Mouse (Mus musculus) myocyte (in vitro differentiated cells): Measurements from ENCODE around the gene Ctps.

Experiments
- CEBPB ChIP-seq: IDR thresholded peaks from 2 replicates; pipeline ENCODE4 v1.6.1; 2011; ENCODE audit warnings: mild to moderate bottlenecking, moderate library complexity; ENCODE audit not compliant: poor library complexity, insufficient read depth, severe bottlenecking
- E2F4 ChIP-seq: IDR thresholded peaks from one replicate; pipeline ENCODE4 v1.6.1; 2011; ENCODE audit warnings: mild to moderate bottlenecking, control low read depth, moderate library complexity; ENCODE audit not compliant: insufficient read depth
- MAX ChIP-seq: IDR thresholded peaks from one replicate; pipeline ENCODE4 v1.6.1; 2011; ENCODE audit warnings: low read depth, mild to moderate bottlenecking, control low read depth
- MYOG ChIP-seq, 3 experiments: IDR thresholded peaks; one replicate each; pipeline ENCODE4 v1.6.1; 2011; ENCODE audit warnings: control low read depth in 2 of 3, low read depth in 2 of 3, mild to moderate bottlenecking in 2 of 3; ENCODE audit not compliant: insufficient read length in 2 of 3, control insufficient read depth in 1 of 3, insufficient read depth in 1 of 3
- POLR2A ChIP-seq: IDR thresholded peaks from one replicate; pipeline ENCODE4 v1.6.1; 2011; ENCODE audit warnings: low read depth, mild to moderate bottlenecking, control low read depth, moderate library complexity; ENCODE audit not compliant: insufficient read length
- POLR2AphosphoS2 ChIP-seq: IDR thresholded peaks from one replicate; pipeline ENCODE4 v1.6.1; 2011; ENCODE audit warnings: low read depth, control low read depth; ENCODE audit not compliant: insufficient read length
- REST ChIP-seq: IDR thresholded peaks from one replicate; pipeline ENCODE4 v1.6.1; 2011; ENCODE audit warnings: mild to moderate bottlenecking, control low read depth, moderate library complexity; ENCODE audit not compliant: insufficient read depth, insufficient read length
- SRF ChIP-seq: IDR thresholded peaks from one replicate; pipeline ENCODE4 v1.6.1; 2011; ENCODE audit warnings: low read depth; ENCODE audit not compliant: control insufficient read depth, insufficient read length
- TCF12 ChIP-seq: IDR thresholded peaks from one replicate; pipeline ENCODE4 v1.6.1; 2011; ENCODE audit warnings: mild to moderate bottlenecking, control low read depth; ENCODE audit not compliant: poor library complexity, insufficient read depth, severe bottlenecking
- TCF3 ChIP-seq: IDR thresholded peaks from one replicate; pipeline ENCODE4 v1.6.1; 2011; ENCODE audit warnings: low read depth, control low read depth; ENCODE audit not compliant: insufficient read length
- USF1 ChIP-seq: IDR thresholded peaks from one replicate; pipeline ENCODE4 v1.6.1; 2011; ENCODE audit warnings: low read depth, mild to moderate bottlenecking, control low read depth, moderate library complexity

DNA sequence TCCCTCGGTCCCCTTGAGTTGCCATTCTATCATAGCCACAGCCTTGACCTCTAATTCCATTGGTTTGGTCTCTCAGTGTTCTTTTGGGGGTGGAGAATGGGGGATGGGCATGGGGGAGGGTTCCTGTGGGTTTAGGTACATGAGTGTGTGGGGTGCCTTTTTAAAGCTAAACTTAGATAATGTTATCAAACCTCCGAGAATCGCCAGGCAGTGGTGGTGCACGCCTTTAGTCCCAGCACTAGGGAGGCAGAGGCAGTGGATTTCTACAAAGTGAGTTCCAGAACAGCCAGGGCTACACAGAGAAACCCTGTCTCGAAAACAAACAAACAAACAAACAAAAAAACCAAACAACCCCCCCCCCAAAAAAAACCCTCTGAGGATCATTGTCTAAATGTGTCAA is 10.8 kb upstream of the Ctps start:
- no peak for TF ChIP-seq POLR2A
- TF ChIP-seq E2F4: no peak
- TF ChIP-seq USF1: no peak
- TF ChIP-seq TCF12: no peak
- no peak for TF ChIP-seq POLR2AphosphoS2
- TF ChIP-seq MYOG (IDR thresholded peaks at IDR 0.05; ENCODE audit: control insufficient read depth in 1 of 3, insufficient read depth in 1 of 3, insufficient read length in 2 of 3, low read depth in 2 of 3): no peak
- TF ChIP-seq SRF: no peak
- TF ChIP-seq TCF3: no peak
- TF ChIP-seq MAX: no peak
- no peak for TF ChIP-seq REST
- TF ChIP-seq CEBPB: no peak
